Mouse (Mus musculus) liver, embryonic 12.5 days (tissue): ENCODE data around the gene Inka2. TPM values are rescaled to one million over a fixed set of nuclear protein-coding genes. Genes with fewer than 3 reads are reported as not detected.

Source experiments
- ATAC-seq: fragments of 200-750 bp; cut with Nextera tagmentation; 2 replicates; pipeline ENCODE4 v1.8.0; 2017; ENCODE audit warnings: moderate number of reproducible peaks, mild to moderate bottlenecking, moderate library complexity
- H3K27ac ChIP-seq: fragments of 300-500 bp; sonication (generic); 2 replicates; pipeline ENCODE4 v1.5.1; 2016; ENCODE audit warnings: mild to moderate bottlenecking
- H3K27me3 ChIP-seq: fragments of 300-500 bp; sonication (generic); replicated peaks from 2 replicates; pipeline ENCODE4 v1.6.1; 2016; ENCODE audit warnings: mild to moderate bottlenecking, moderate library complexity
- H3K36me3 ChIP-seq: fragments of 300-500 bp; sonication (generic); 2 replicates; pipeline ENCODE4 v1.6.1; 2016; ENCODE audit warnings: mild to moderate bottlenecking, moderate library complexity
- H3K4me1 ChIP-seq: fragments of 300-500 bp; sonication (generic); 2 replicates; pipeline ENCODE4 v1.6.1; 2016
- H3K4me2 ChIP-seq: fragments of 300-500 bp; sonication (generic); 2 replicates; pipeline ENCODE4 v1.6.1; 2016; ENCODE audit warnings: mild to moderate bottlenecking, moderate library complexity
- H3K4me3 ChIP-seq: fragments of 300-500 bp; sonication (generic); 2 replicates; pipeline ENCODE4 v1.5.1; 2016; ENCODE audit warnings: mild to moderate bottlenecking, moderate library complexity
- H3K9ac ChIP-seq: fragments of 300-500 bp; sonication (generic); 2 replicates; pipeline ENCODE4 v1.6.1; 2016; ENCODE audit warnings: mild to moderate bottlenecking, moderate library complexity
- H3K9me3 ChIP-seq: fragments of 300-500 bp; sonication (generic); replicated peaks from 2 replicates; pipeline ENCODE4 v1.6.1; 2016; ENCODE audit warnings: mild to moderate bottlenecking, moderate library complexity
- WGBS: fragments of 180-500 bp; shearing (Covaris S2); methylation state at CpG from one replicate; pipeline ENCODE4 v1.1.7; 2016; ENCODE audit not compliant: insufficient replicate concordance; 5-methylcytosine and 5-hydroxymethylcytosine counted together
- polyA plus RNA-seq: library from polyadenylated mRNA; unstranded; fragments of >200 nt; fragmentation: Nextera tagmentation; extraction: Ambion mirVana; gene quantifications from 2 replicates; pipeline ENCODE4 v1.2.1, GENCODE M21; 2016

Inka2 gene
- polyA plus RNA-seq, 1 experiment from 2014 or later = 0.37 TPM

DNA sequence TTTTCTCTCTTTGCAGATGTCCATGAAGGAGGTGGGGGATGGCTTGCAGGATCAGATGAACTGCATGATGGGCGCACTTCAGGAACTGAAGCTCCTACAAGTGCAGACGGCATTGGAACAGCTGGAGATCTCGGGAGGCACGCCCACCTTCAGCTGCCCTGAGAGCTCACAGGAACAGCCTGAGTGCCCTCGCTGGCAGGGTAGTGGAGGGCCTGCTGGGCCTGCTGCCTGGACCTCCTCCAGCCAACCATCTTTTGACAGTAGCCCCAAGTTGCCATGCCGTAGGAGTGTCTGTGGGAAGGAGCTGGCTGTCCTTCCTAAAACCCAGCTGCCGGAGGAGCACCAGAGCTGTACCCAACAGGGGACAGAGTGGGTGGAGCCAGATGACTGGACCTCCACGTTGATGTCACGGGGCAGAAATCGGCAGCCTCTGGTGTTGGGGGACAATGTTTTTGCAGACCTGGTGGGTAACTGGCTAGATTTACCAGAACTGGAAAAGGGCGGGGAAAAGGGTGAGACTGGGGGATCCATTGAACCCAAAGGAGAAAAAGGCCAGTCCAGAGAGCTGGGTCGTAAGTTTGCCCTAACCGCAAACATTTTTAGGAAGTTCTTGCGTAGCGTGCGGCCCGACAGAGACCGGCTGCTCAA is 12.1 kb downstream of the Inka2 start:
- ATAC-seq = no peak
- Histone ChIP-seq H3K9me3 (no peaks in the 10 kb centered on the region), H3K27me3 (peaks cover 9% of the 10 kb centered on the region; the same call in 1 of the 2 replicates), H3K36me3 (no peaks in the 10 kb centered on the region), H3K27ac (no peak overlapping the region), H3K9ac (no peak overlapping the region), H3K4me1 (peaks cover 17% of the 10 kb centered on the region), H3K4me2 (no peak overlapping the region), H3K4me3 (no peak overlapping the region)
- 65% methylated on average over 18 of the region's 18 CpGs for WGBS

DNA sequence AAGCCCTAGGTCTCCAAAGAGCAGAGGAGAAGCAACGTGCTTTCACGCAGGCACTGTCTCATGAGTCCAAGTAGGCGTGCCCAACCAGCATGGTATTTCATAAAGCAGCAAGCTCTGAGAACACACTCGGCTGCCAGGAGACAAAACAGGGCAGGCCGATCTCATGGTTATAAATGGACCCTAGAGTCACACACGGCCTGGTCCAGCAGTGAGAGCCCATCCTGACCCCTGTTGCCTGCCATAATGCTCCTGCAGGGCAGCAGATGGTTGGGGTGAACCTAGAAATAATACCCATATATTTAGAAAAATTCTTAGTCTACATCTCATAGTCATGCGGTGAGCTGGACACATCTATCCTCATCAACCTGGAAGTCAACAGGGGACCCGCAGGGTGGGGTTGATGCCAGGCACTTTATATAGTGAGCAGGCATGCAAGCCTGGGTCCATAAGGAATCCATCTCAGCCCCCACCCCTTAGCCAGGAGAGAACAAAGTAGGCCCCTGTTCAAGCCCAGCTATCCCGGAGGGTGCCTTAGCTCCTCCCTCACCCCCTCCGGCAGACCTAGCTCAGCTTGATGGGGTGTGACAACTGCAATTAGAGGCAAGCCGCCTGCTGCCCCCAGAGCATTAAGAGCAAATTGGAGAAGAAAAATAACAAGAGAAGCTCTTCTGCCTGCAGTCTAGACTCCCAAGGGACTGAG is 13.6 kb downstream of the Inka2 start:
- Histone ChIP-seq H3K36me3 (no peaks in the 10 kb centered on the region), H3K4me3 (no peak overlapping the region), H3K4me1 (peaks cover 17% of the 10 kb centered on the region), H3K4me2 (no peak overlapping the region), H3K9me3 (no peaks in the 10 kb centered on the region), H3K27ac (no peak overlapping the region), H3K9ac (no peak overlapping the region), H3K27me3 (peaks cover 6% of the 10 kb centered on the region; the same call in 1 of the 2 replicates)
- 71% methylated on average over 11 of the region's 11 CpGs for WGBS
- no peak for ATAC-seq

DNA sequence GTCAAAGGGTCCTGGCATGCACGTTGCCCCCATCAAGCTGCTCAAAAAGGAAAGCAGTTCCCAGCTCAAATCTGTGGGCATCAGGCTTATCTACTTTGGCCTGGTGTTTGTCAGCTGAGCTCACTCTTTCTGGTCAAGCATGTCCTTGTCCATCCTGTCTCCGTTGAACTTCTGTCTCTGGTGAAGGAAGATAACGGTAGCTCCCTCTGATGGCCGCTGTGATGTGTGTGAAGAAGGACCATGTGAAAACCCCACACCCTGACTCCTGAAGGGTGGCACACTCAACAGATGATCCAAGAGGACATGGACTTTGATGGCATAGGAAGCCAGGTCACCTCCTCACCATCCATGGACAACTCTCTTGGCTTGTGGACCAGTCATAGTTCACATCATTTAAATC is 14.3 kb downstream of the Inka2 start:
- H3K27me3 ChIP-seq = 0 out of 2 replicates have a peak, but pooled peaks cover 3% of the 10 kb centered on the region
- no peak overlapping the region for H3K4me3 ChIP-seq
- no peak overlapping the region for H3K27ac ChIP-seq
- no peak overlapping the region for H3K9ac ChIP-seq
- no peaks in the 10 kb centered on the region for H3K36me3 ChIP-seq
- no peaks in the 10 kb centered on the region for H3K9me3 ChIP-seq
- ATAC-seq = no peak
- H3K4me1 ChIP-seq = peaks cover 17% of the 10 kb centered on the region
- no peak overlapping the region for H3K4me2 ChIP-seq
- WGBS = 19% methylated on average over 4 of the region's 4 CpGs

DNA sequence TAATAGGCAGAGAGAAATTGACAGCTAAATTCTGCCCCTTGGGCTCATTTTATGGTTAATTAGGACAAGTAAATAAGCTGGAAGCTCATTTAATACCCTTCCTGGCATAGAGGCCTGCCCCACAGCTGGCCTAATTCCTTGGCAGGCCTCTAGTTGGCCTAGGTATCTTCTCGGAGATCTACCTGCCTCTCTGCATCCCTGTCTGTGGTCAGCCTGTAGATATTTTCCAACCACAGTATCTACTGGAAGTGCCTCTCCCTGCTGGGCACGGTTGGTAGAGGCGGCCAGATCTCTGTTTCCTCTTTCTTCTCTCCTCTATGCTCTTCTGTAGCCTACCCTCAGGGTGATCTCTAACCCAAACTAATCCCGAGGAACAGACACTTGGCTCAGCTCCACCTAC is 15.6 kb downstream of the Inka2 start:
- Histone ChIP-seq H3K27ac (no peak overlapping the region), H3K9ac (no peak overlapping the region), H3K4me1 (peaks cover 17% of the 10 kb centered on the region), H3K9me3 (no peaks in the 10 kb centered on the region), H3K4me3 (no peak overlapping the region), H3K27me3 (no peaks in the 10 kb centered on the region), H3K4me2 (no peak overlapping the region), H3K36me3 (0 out of 2 replicates have a peak, but pooled peaks cover 3% of the 10 kb centered on the region)
- 44% methylated on average over 4 of the region's 4 CpGs for WGBS
- ATAC-seq = no peak

DNA sequence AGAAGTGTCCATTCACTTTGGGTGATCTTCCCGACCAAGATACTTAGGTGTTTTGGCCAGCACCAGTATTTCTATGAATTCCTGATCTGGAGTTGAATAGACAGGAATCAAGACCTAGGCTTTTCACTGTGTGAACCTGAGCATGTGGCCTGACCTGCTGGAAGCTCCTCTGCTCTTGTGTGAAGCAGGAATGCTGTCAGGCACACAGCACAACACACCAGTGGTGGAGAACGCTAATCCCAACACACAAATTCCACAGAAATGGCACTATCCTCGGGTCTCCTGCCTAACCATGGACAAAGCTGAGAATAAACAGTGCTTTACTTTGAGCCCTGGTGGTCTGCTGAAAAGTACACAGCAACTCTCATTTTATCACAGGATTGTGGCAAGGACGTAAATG is 16.1 kb downstream of the Inka2 start:
- Histone ChIP-seq H3K27me3 (no peaks in the 10 kb centered on the region), H3K9me3 (no peaks in the 10 kb centered on the region), H3K4me3 (no peak overlapping the region), H3K36me3 (peaks cover 7% of the 10 kb centered on the region), H3K9ac (no peak overlapping the region), H3K4me2 (no peak overlapping the region), H3K4me1 (peaks cover 17% of the 10 kb centered on the region), H3K27ac (no peak overlapping the region)
- WGBS = 63% methylated on average over 4 of the region's 4 CpGs
- no peak for ATAC-seq

DNA sequence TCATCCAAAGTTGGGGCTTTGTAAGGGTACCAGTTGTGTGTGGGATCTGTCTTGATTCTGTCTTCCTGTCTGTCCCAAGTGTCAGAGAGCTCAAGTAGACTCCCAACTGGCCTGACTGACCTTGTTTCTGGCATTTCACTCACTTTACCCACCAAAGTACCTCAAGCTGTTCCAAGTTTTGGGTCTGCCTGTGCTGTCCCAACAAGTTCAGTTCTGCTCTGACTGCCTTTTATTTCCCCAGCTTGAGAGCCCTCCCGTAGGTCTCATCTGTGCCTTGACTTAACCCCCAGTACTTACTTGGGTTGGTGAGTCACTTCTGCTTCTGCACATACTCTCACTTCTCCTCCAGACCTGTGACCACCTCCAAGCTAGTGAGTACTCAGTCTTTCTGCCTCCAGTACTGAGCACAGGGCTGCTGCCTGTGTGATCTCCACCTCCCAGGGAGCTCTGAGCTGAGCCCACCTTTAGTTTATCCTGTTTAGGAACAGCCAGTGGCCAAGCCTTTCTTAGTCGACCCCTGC is 17.3 kb downstream of the Inka2 start:
- H3K9me3 ChIP-seq = no peaks in the 10 kb centered on the region
- H3K4me3 ChIP-seq = no peak overlapping the region
- no peak overlapping the region for H3K9ac ChIP-seq
- no peak for ATAC-seq
- H3K4me2 ChIP-seq = no peak overlapping the region
- peaks cover 11% of the 10 kb centered on the region for H3K4me1 ChIP-seq
- no peaks in the 10 kb centered on the region for H3K27me3 ChIP-seq
- WGBS = 40% methylated on average over 2 of the region's 2 CpGs
- H3K36me3 ChIP-seq = peaks cover 11% of the 10 kb centered on the region
- H3K27ac ChIP-seq = no peak overlapping the region

DNA sequence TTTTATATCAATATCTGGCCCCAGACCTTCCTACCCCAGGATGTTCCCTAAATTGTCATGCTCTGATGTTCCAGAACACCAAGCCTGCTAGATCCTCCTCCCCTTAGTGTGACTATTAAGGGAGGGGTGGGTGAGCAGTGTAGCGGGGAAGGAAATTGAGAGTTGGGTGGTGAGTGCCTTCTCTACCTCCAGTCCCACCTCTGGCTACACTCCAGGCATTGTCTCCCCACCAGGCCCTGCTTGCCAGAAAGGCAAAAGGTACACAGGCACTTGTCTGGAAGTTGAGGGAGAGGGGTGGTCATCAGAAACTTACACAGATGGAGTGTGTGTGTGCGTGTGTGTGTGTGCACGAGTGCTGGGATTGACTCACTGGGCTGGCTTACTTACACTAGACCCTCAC is 18.1 kb downstream of the Inka2 start:
- H3K9me3 ChIP-seq = no peaks in the 10 kb centered on the region
- no peak overlapping the region for H3K9ac ChIP-seq
- no peak overlapping the region for H3K4me2 ChIP-seq
- no peak overlapping the region for H3K27ac ChIP-seq
- H3K4me1 ChIP-seq = peaks cover 11% of the 10 kb centered on the region
- no peak for ATAC-seq
- H3K36me3 ChIP-seq = peaks cover 14% of the 10 kb centered on the region
- no peaks in the 10 kb centered on the region for H3K27me3 ChIP-seq
- 79% methylated on average over 3 of the region's 3 CpGs for WGBS
- no peak overlapping the region for H3K4me3 ChIP-seq

DNA sequence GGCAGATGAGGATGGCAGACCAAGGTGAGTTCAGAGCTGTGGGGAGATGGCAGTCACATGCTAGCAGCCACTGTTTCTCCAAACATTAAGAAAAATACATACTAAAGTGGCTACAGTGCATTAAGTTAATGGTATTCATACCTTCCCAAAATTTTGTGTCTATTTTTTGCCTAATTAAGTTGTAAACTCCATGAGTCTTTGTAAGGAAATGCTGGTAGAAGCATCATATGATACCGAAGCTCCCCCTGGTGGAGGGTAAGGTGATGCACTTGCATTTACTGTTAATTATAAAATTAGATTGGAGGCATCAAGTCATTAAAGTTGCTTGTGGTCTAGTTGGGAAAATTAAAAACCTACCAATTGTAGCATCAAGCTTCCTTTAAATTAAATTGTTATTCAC is 21.6 kb downstream of the Inka2 start:
- Histone ChIP-seq H3K27me3 (no peaks in the 10 kb centered on the region), H3K27ac (no peak overlapping the region), H3K4me3 (no peak overlapping the region), H3K9me3 (no peaks in the 10 kb centered on the region), H3K4me2 (no peak overlapping the region), H3K4me1 (peaks cover 5% of the 10 kb centered on the region; the same call in 1 of the 2 replicates), H3K36me3 (peaks cover 32% of the 10 kb centered on the region), H3K9ac (no peak overlapping the region)
- no peak for ATAC-seq
- 2% methylated on average over 1 of the region's 1 CpGs for WGBS

DNA sequence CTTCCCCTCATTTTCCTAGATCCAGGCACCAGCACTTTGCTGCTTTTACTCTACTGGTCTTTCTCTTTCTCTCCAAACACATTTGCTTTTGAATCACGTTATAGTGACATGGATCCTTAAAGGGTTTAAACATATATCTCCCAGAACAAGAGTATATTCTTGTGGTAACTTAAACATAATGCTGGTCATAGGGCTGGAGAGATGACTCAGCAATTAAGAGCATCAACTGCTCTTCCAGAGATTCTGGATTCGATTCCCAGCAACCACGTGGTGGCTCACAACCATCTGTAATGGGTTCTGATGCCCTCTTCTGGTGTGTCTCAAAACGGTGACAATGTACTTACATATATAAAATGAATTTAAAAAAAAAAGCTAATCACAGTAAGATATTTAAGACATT is 28.0 kb downstream of the Inka2 start:
- no peaks in the 10 kb centered on the region for H3K27me3 ChIP-seq

DNA sequence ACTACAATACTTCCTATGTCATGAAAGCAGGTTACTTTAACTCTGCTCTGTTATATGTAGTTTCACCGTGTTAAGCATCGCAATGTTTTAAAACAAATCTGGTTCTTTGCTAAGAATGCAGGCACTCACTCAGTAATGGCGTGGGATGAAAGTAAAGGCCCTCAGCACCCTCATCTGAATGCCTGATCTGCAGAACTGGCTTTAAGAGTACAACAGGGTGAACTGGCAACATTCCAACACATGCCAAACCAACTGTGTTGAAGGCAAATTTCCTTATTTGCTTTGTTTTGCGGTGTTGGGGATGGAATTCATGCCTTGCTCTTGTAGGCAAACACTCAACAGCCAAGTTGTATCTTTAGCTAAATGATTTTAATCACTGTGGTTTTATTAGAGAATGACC is 29.1 kb downstream of the Inka2 start:
- H3K27me3 ChIP-seq = no peaks in the 10 kb centered on the region
- no peak overlapping the region for H3K27ac ChIP-seq
- no peak overlapping the region for H3K4me3 ChIP-seq
- H3K36me3 ChIP-seq = peaks cover 85% of the 10 kb centered on the region
- no peak overlapping the region for H3K9ac ChIP-seq
- H3K9me3 ChIP-seq = no peaks in the 10 kb centered on the region
- no peaks in the 10 kb centered on the region for H3K4me1 ChIP-seq
- H3K4me2 ChIP-seq = no peak overlapping the region
- 97% methylated on average over 4 of the region's 4 CpGs for WGBS
- ATAC-seq = no peak

More for the DNA sequence above, 28.0 kb downstream of the Inka2 start:
- Histone ChIP-seq H3K4me2 (no peak overlapping the region), H3K4me1 (no peaks in the 10 kb centered on the region), H3K9me3 (no peaks in the 10 kb centered on the region), H3K36me3 (peaks cover 76% of the 10 kb centered on the region), H3K27ac (no peak overlapping the region), H3K9ac (no peak overlapping the region), H3K4me3 (no peak overlapping the region)
- no peak for ATAC-seq
- WGBS = 89% methylated on average over 4 of the region's 4 CpGs

DNA sequence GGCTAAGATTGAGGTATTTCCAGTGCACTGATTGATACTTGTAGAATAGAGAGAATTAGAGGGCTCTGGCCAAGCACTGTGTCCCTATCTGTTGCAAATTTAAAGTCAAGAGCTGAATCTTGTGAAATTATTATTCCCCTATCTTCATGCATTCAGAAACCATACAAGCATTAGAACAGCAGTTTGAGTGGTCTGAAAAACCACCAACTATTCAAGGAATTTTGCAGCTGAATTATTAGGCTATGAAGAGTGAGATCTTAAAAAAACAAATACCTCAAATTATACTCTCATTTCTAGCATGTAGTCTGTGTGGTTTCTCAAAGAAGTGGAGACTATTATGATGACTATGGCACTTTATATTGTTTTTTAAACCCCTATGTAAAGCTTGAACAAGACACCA is 30.9 kb downstream of the Inka2 start:
- Histone ChIP-seq H3K4me1 (no peaks in the 10 kb centered on the region), H3K4me2 (no peak overlapping the region), H3K9me3 (no peaks in the 10 kb centered on the region), H3K36me3 (peaks cover 87% of the 10 kb centered on the region), H3K27me3 (no peaks in the 10 kb centered on the region), H3K27ac (no peak overlapping the region), H3K4me3 (no peak overlapping the region), H3K9ac (no peak overlapping the region)
- ATAC-seq = no peak

DNA sequence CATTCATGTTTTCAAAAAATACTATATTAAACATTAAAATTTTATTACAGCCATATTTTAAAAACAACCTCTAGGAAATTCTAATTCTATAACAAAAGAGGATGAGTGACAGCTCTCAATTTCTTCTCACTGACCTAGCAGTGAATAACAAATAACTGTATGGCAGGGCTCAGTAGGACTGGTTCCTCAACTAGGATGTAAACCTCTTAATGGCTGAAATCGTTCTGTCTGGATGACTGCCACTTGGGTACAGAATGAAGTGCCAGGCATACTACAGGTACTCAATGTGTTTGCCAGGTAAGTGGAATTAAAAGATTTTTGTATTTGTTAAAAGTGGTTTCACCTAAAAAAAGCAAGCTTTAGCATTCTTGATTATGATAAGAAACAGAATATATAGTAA is 31.7 kb downstream of the Inka2 start:
- 92% methylated on average over 1 of the region's 1 CpGs for WGBS
- Histone ChIP-seq H3K4me2 (no peak overlapping the region), H3K9ac (no peak overlapping the region), H3K4me1 (no peaks in the 10 kb centered on the region), H3K27ac (no peak overlapping the region), H3K9me3 (no peaks in the 10 kb centered on the region), H3K27me3 (no peaks in the 10 kb centered on the region), H3K4me3 (no peak overlapping the region), H3K36me3 (peaks cover 83% of the 10 kb centered on the region)
- ATAC-seq = no peak
